Mouse (Mus musculus): ENCODE results near the gene Olfr1294.

Olfr1294 gene

GRCm38 (mm10) chr2:111540191-111540590, at the start of gene Olfr1294:
Gene Olfr1294 (minus strand): TSS chr2:111540291.
- no peak for DNase-seq (ENCODE audit: low spot score in 2 of 2)

DNA sequence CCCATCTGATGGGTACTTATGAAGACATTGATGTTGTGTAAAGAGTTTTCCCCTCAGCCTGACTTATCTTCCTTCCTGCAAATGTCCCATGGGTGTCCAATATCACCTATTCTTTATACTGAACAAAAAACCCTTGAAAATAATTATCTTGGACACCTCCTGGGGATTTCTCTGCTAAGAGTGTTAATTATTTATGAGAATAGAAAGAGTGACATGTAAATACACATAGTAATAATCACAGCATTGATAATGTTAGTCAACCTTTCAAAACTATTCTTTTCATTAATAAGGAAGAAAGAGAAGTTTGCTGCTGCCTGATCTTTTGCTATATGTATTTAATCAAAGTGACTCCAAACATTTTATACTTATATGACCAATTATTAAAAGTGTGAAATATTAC, 29.5 kb upstream of the Olfr1294 start, which contains the start of gene Olfr1295:
Gene Olfr1295 (minus strand): TSS at position 101 of the 400 bp plus-strand sequence.
- DNase-seq (ENCODE audit: low spot score in 2 of 2) = no peak

DNA sequence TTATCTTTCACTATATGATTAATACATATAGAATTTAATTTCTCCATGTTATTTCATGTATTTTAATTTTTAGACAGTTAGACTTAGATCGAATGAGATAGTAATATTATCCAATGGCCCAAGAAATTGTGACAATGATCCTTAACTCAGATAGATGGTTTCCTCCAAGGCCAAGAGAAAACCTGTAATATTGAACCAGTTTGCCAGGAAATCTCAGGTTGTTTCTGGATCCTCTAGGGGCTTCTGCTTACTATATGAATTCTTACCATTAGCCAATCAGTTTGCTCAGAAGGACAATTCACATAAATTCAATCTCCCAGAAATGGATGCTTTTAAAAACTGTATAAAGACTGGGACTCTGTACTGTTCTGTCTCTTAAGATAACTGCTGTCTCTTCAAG, 15.2 kb downstream of the Olfr1294 start, which contains the start of gene Olfr1293-ps:
Gene Olfr1293-ps (plus strand): TSS at position 301 of the 400 bp plus-strand sequence.
- no peak for DNase-seq (ENCODE audit: low spot score in 2 of 2)

DNA sequence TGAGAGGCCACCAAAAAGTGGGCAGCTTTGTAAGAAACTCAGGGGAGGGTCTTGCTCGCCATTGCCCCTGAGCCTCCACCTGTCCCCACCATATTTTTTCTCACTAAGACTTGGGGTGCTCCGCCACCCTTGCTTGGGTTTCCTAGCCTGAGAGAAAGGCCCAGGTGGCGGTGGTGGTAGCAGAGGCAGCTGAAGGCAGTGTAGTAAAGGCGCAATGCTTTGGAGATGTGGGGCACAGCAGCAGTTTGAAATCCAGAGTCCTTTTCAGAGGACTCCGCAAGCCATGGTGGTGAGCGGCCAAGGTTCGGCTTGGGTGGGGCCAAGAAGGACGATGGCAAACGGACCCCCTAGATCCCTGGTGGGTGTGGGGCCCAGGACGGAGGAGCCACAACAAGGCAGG, 22.6 kb downstream of the Olfr1294 start:
- no peak for DNase-seq (ENCODE audit: low spot score in 2 of 2)

- no peak for DNase-seq (ENCODE audit: low spot score in 2 of 2)
These were observed 43.2 kb downstream of the Olfr1294 start, which contains the start of gene Olfr1291-ps1 for GRCm38 (mm10) chr2:111496880-111497279. Gene Olfr1291-ps1 (plus strand): TSS chr2:111497180.

DNA sequence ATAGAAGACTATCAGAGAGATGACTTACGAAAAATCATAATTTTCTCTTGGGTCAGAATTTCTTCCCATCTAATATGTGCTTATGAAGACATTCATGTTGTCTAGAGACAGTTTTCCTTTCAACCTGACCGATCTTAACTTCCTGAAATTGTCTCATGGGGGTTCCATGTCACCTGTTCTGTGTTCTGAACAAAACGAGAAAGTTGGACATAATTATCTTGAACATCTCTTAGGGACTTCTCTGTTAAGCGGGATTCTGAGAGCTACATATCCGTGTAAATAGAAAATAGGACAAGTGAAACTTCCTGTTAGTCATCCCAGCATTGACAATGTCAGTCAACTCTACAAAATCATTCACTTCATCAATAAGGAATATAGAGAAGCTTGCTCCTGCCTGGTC, 46.4 kb downstream of the Olfr1294 start, which contains the start of gene Olfr1290:
Gene Olfr1290 (minus strand): TSS at position 101 of the 400 bp plus-strand sequence.
- no peak for DNase-seq (ENCODE audit: low spot score in 2 of 2)
